Mouse (Mus musculus) neural tube, embryonic 11.5 days (tissue): ENCODE measurements at regions not wholly inside any gene's neighbourhood (a gene's known extent, or its start where the extent isn't known, plus 50 kb on each side); places are given as distances from the start of the nearest gene placed in this dataset.
A peak's percentile ranks its signal among the peaks of the same experiment; 100 is the strongest.

Experiments used
- ATAC-seq: fragments of 200-750 bp; cut with Nextera tagmentation; 2 replicates; pipeline ENCODE4 v1.8.0; 2017; ENCODE audit warnings: moderate number of reproducible peaks, mild to moderate bottlenecking, moderate TSS enrichment, moderate library complexity; ENCODE audit not compliant: insufficient read depth, low FRiP score, low TSS enrichment
- DNase-seq: peaks from one replicate; pipeline ENCODE4 v3.0.0-alpha.2; 2015; ENCODE audit warnings: low spot score
- H3K27ac ChIP-seq: fragments of 300-500 bp; sonication (generic); 2 replicates; pipeline ENCODE4 v1.5.1; 2014; ENCODE audit warnings: low read depth, mild to moderate bottlenecking, low read length
- H3K27me3 ChIP-seq: fragments of 300-500 bp; sonication (generic); 2 replicates; pipeline ENCODE4 v1.6.1; 2014; ENCODE audit warnings: mild to moderate bottlenecking, low read length, mixed read lengths; ENCODE audit not compliant: control insufficient read depth, insufficient read depth
- H3K36me3 ChIP-seq: fragments of 300-500 bp; sonication (generic); 2 replicates; pipeline ENCODE4 v1.6.1; 2014; ENCODE audit warnings: mild to moderate bottlenecking, low read length, moderate library complexity, mixed read lengths; ENCODE audit not compliant: control insufficient read depth, insufficient read depth
- H3K4me1 ChIP-seq: fragments of 300-500 bp; sonication (generic); 2 replicates; pipeline ENCODE4 v1.6.1; 2014; ENCODE audit warnings: low read length, mixed read lengths; ENCODE audit not compliant: control insufficient read depth, insufficient read depth
- H3K4me2 ChIP-seq: fragments of 300-500 bp; sonication (generic); 2 replicates; pipeline ENCODE4 v1.6.1; 2014; ENCODE audit warnings: low read depth, mild to moderate bottlenecking, moderate library complexity
- H3K4me3 ChIP-seq: fragments of 300-500 bp; sonication (generic); 2 replicates; pipeline ENCODE4 v1.5.1; 2014; ENCODE audit warnings: low read depth, low read length
- H3K9ac ChIP-seq: fragments of 300-500 bp; sonication (generic); 2 replicates; pipeline ENCODE4 v1.6.1; 2014; ENCODE audit warnings: mild to moderate bottlenecking, low read length
- H3K9me3 ChIP-seq: fragments of 300-500 bp; sonication (generic); 2 replicates; pipeline ENCODE4 v1.6.1; 2016; ENCODE audit warnings: low read length; ENCODE audit not compliant: control insufficient read depth
- WGBS: fragments of 180-500 bp; shearing (Covaris S2); extraction: QIAGEN DNeasy Blood & Tissue Kit; methylation state at CpG from one replicate; pipeline ENCODE4 v1.1.7; 2014; 5-methylcytosine and 5-hydroxymethylcytosine counted together

GRCm38 (mm10) chr17:16247681-16248080 lies 416.8 kb upstream of the Rgmb start:
- Histone ChIP-seq H3K36me3 (no peaks in the 10 kb centered on the region), H3K27ac (no peak overlapping the region), H3K9me3 (no peaks in the 10 kb centered on the region), H3K9ac (no peak overlapping the region), H3K4me3 (no peak overlapping the region), H3K27me3 (no peaks in the 10 kb centered on the region), H3K4me2 (no peak overlapping the region), H3K4me1 (no peaks in the 10 kb centered on the region)
- 90% methylated on average over 3 of the region's 3 CpGs for WGBS
- ATAC-seq (no peak), DNase-seq (no peak)

GRCm38 (mm10) chr17:16221253-16221652 lies 390.4 kb upstream of the Rgmb start:
- Histone ChIP-seq H3K4me1 (no peaks in the 10 kb centered on the region), H3K4me2 (no peak overlapping the region), H3K27ac (no peak overlapping the region), H3K27me3 (no peaks in the 10 kb centered on the region), H3K36me3 (no peaks in the 10 kb centered on the region), H3K9me3 (no peaks in the 10 kb centered on the region), H3K9ac (no peak overlapping the region), H3K4me3 (no peak overlapping the region)
- no peak for DNase-seq
- ATAC-seq: no peak
- 90% methylated on average over 2 of the region's 2 CpGs for WGBS

GRCm38 (mm10) chr17:16219675-16220566 lies 389.1 kb upstream of the Rgmb start:
- H3K9ac ChIP-seq: no peak overlapping the region
- 88% methylated on average over 13 of the region's 13 CpGs for WGBS
- no peaks in the 10 kb centered on the region for H3K4me1 ChIP-seq
- no peak overlapping the region for H3K4me2 ChIP-seq
- H3K4me3 ChIP-seq: no peak overlapping the region
- no peaks in the 10 kb centered on the region for H3K9me3 ChIP-seq
- H3K27ac ChIP-seq: no peak overlapping the region
- no peaks in the 10 kb centered on the region for H3K27me3 ChIP-seq
- no peaks in the 10 kb centered on the region for H3K36me3 ChIP-seq
- DNase-seq: no peak
- ATAC-seq: no peak

- no peaks in the 10 kb centered on the region for H3K4me1 ChIP-seq
- ATAC-seq: peak; percentile 35; the same call in 1 of the 2 replicates
- H3K27me3 ChIP-seq: no peaks in the 10 kb centered on the region
- H3K9ac ChIP-seq: no peak overlapping the region
- no peak overlapping the region for H3K4me2 ChIP-seq
- DNase-seq: peak; percentile 17
- WGBS: 67% methylated on average over 2 of the region's 2 CpGs
- no peaks in the 10 kb centered on the region for H3K36me3 ChIP-seq
- H3K4me3 ChIP-seq: no peak overlapping the region
- no peaks in the 10 kb centered on the region for H3K9me3 ChIP-seq
- H3K27ac ChIP-seq: no peak overlapping the region
Measured at GRCm38 (mm10) chr17:16218623-16219022, 387.8 kb upstream of the Rgmb start.

- H3K36me3 ChIP-seq: no peaks in the 10 kb centered on the region
- no peak overlapping the region for H3K9ac ChIP-seq
- WGBS: 79% methylated on average over 2 of the region's 2 CpGs
- H3K27me3 ChIP-seq: no peaks in the 10 kb centered on the region
- H3K4me3 ChIP-seq: no peak overlapping the region
- H3K4me1 ChIP-seq: no peaks in the 10 kb centered on the region
- H3K27ac ChIP-seq: no peak overlapping the region
- no peak for ATAC-seq
- no peak for DNase-seq
- no peak overlapping the region for H3K4me2 ChIP-seq
- H3K9me3 ChIP-seq: no peaks in the 10 kb centered on the region
Measured at GRCm38 (mm10) chr17:16216796-16217195, 386.0 kb upstream of the Rgmb start.

- no peak overlapping the region for H3K27ac ChIP-seq
- DNase-seq (no peak), ATAC-seq (no peak)
- H3K4me1 ChIP-seq: no peaks in the 10 kb centered on the region
- H3K9me3 ChIP-seq: no peaks in the 10 kb centered on the region
- H3K36me3 ChIP-seq: no peaks in the 10 kb centered on the region
- H3K4me2 ChIP-seq: no peak overlapping the region
- H3K9ac ChIP-seq: no peak overlapping the region
- H3K4me3 ChIP-seq: no peak overlapping the region
- no peaks in the 10 kb centered on the region for H3K27me3 ChIP-seq
- 71% methylated on average over 1 of the region's 1 CpGs for WGBS
Measured at GRCm38 (mm10) chr17:16193636-16194035, 362.8 kb upstream of the Rgmb start.

- H3K4me2 ChIP-seq: no peak overlapping the region
- H3K9ac ChIP-seq: no peak overlapping the region
- WGBS: 92% methylated on average over 1 of the region's 1 CpGs
- no peaks in the 10 kb centered on the region for H3K27me3 ChIP-seq
- ATAC-seq (no peak), DNase-seq (no peak)
- H3K27ac ChIP-seq: no peak overlapping the region
- H3K9me3 ChIP-seq: no peaks in the 10 kb centered on the region
- H3K36me3 ChIP-seq: no peaks in the 10 kb centered on the region
- H3K4me3 ChIP-seq: no peak overlapping the region
- 0 out of 2 replicates have a peak, but pooled peaks cover 4% of the 10 kb centered on the region for H3K4me1 ChIP-seq
Measured at GRCm38 (mm10) chr17:16180856-16181255, 350.0 kb upstream of the Rgmb start.

GRCm38 (mm10) chr17:16178102-16178501 lies 347.3 kb upstream of the Rgmb start:
- no peak for DNase-seq
- H3K9me3 ChIP-seq: no peaks in the 10 kb centered on the region
- H3K4me1 ChIP-seq: 0 out of 2 replicates have a peak, but pooled peaks cover 4% of the 10 kb centered on the region
- 54% methylated on average over 2 of the region's 2 CpGs for WGBS
- H3K9ac ChIP-seq: no peak overlapping the region
- H3K4me3 ChIP-seq: no peak overlapping the region
- H3K27me3 ChIP-seq: no peaks in the 10 kb centered on the region
- no peak overlapping the region for H3K4me2 ChIP-seq
- H3K27ac ChIP-seq: no peak overlapping the region
- H3K36me3 ChIP-seq: no peaks in the 10 kb centered on the region
- no peak for ATAC-seq
